Mouse (Mus musculus) intestine, embryonic 16.5 days (tissue): ENCODE data around the gene Lins1. TPM values are rescaled to one million over a fixed set of nuclear protein-coding genes. Genes with fewer than 3 reads are reported as not detected.

Source experiments
- ATAC-seq: fragments of 200-750 bp; cut with Nextera tagmentation; 2 replicates; pipeline ENCODE4 v1.8.0; 2017; ENCODE audit warnings: moderate TSS enrichment, moderate library complexity
- H3K27ac ChIP-seq: fragments of 300-500 bp; sonication (generic); 2 replicates; pipeline ENCODE4 v1.5.1; 2014; ENCODE audit warnings: mild to moderate bottlenecking, low read length
- H3K27me3 ChIP-seq: fragments of 300-500 bp; sonication (generic); replicated peaks from 2 replicates; pipeline ENCODE4 v1.6.1; 2014; ENCODE audit warnings: low read length, control low read depth, mixed read lengths; ENCODE audit not compliant: control insufficient read depth, insufficient read depth
- H3K36me3 ChIP-seq: fragments of 300-500 bp; sonication (generic); 2 replicates; pipeline ENCODE4 v1.6.1; 2014; ENCODE audit warnings: low read length, control low read depth; ENCODE audit not compliant: control insufficient read depth, insufficient read depth
- H3K4me1 ChIP-seq: fragments of 300-500 bp; sonication (generic); 2 replicates; pipeline ENCODE4 v1.6.1; 2014; ENCODE audit warnings: low read length, control low read depth, mixed read lengths; ENCODE audit not compliant: control insufficient read depth, insufficient read depth
- H3K4me2 ChIP-seq: fragments of 300-500 bp; sonication (generic); 2 replicates; pipeline ENCODE4 v1.6.1; 2014; ENCODE audit warnings: low read depth, low read length, control low read depth
- H3K4me3 ChIP-seq: fragments of 300-500 bp; sonication (generic); 2 replicates; pipeline ENCODE4 v1.5.1; 2014; ENCODE audit warnings: mild to moderate bottlenecking, low read length
- H3K9ac ChIP-seq: fragments of 300-500 bp; sonication (generic); 2 replicates; pipeline ENCODE4 v1.6.1; 2014; ENCODE audit warnings: low read depth, low read length
- H3K9me3 ChIP-seq: fragments of 300-500 bp; sonication (generic); 2 replicates; pipeline ENCODE4 v1.6.1; 2016; ENCODE audit warnings: low read length, control low read depth; ENCODE audit not compliant: control insufficient read depth
- WGBS: fragments of 180-500 bp; shearing (Covaris S2); extraction: QIAGEN DNeasy Blood & Tissue Kit; methylation state at CpG from one replicate; pipeline ENCODE4 v1.1.7; 2014; 5-methylcytosine and 5-hydroxymethylcytosine counted together
- polyA plus RNA-seq: library from polyadenylated mRNA; unstranded; fragments of >200 nt; fragmentation: Nextera tagmentation; extraction: Ambion mirVana; gene quantifications from 2 replicates; pipeline ENCODE4 v1.2.1, GENCODE M21; 2015

Lins1 gene
- polyA plus RNA-seq, 1 experiment from 2014 or later = 11.1 TPM

- no peak for ATAC-seq
- Histone ChIP-seq H3K27me3 (no peaks in the 10 kb centered on the region), H3K4me1 (no peaks in the 10 kb centered on the region), H3K4me2 (no peak overlapping the region), H3K27ac (no peak overlapping the region), H3K36me3 (peaks cover 5% of the 10 kb centered on the region; the same call in 1 of the 2 replicates), H3K9ac (no peak overlapping the region), H3K4me3 (no peak overlapping the region), H3K9me3 (no peaks in the 10 kb centered on the region)
- 87% methylated on average over 3 of the region's 3 CpGs for WGBS
Observed at GRCm38 (mm10) chr7:66704631-66705030, 14.9 kb downstream of the Lins1 start.

GRCm38 (mm10) chr7:66711166-66711565 lies 21.5 kb downstream of the Lins1 start:
- Histone ChIP-seq H3K27me3 (no peaks in the 10 kb centered on the region), H3K4me1 (no peaks in the 10 kb centered on the region), H3K9me3 (no peaks in the 10 kb centered on the region), H3K4me3 (no peak overlapping the region), H3K9ac (no peak overlapping the region), H3K36me3 (peaks cover 5% of the 10 kb centered on the region; the same call in 1 of the 2 replicates), H3K4me2 (no peak overlapping the region), H3K27ac (no peak overlapping the region)
- WGBS = 28% methylated on average over 2 of the region's 2 CpGs
- no peak for ATAC-seq

- no peak overlapping the region for H3K4me3 ChIP-seq
- H3K4me1 ChIP-seq = no peaks in the 10 kb centered on the region
- no peaks in the 10 kb centered on the region for H3K9me3 ChIP-seq
- ATAC-seq = no peak
- H3K36me3 ChIP-seq = no peaks in the 10 kb centered on the region
- no peak overlapping the region for H3K4me2 ChIP-seq
- 83% methylated on average over 4 of the region's 4 CpGs for WGBS
- no peak overlapping the region for H3K9ac ChIP-seq
- H3K27me3 ChIP-seq = no peaks in the 10 kb centered on the region
- H3K27ac ChIP-seq = no peak overlapping the region
Observed at GRCm38 (mm10) chr7:66724514-66724913, 34.8 kb downstream of the Lins1 start.

GRCm38 (mm10) chr7:66724954-66725353 lies 35.3 kb downstream of the Lins1 start:
- no peak for ATAC-seq
- Histone ChIP-seq H3K27ac (no peak overlapping the region), H3K4me2 (no peak overlapping the region), H3K4me1 (no peaks in the 10 kb centered on the region), H3K27me3 (no peaks in the 10 kb centered on the region), H3K4me3 (no peak overlapping the region), H3K36me3 (no peaks in the 10 kb centered on the region), H3K9ac (no peak overlapping the region), H3K9me3 (no peaks in the 10 kb centered on the region)
- 83% methylated on average over 6 of the region's 6 CpGs for whole genome bisulfite sequencing

GRCm38 (mm10) chr7:66728072-66728471 lies 38.4 kb downstream of the Lins1 start:
- no peaks in the 10 kb centered on the region for H3K27me3 ChIP-seq
- no peaks in the 10 kb centered on the region for H3K36me3 ChIP-seq
- ATAC-seq = no peak
- H3K4me1 ChIP-seq = no peaks in the 10 kb centered on the region
- H3K4me3 ChIP-seq = no peak overlapping the region
- 95% methylated on average over 6 of the region's 6 CpGs for WGBS
- no peak overlapping the region for H3K4me2 ChIP-seq
- no peaks in the 10 kb centered on the region for H3K9me3 ChIP-seq
- no peak overlapping the region for H3K9ac ChIP-seq
- no peak overlapping the region for H3K27ac ChIP-seq

GRCm38 (mm10) chr7:66729232-66729631 lies 39.5 kb downstream of the Lins1 start:
- 74% methylated on average over 2 of the region's 2 CpGs for WGBS
- no peak overlapping the region for H3K4me2 ChIP-seq
- H3K4me1 ChIP-seq = no peaks in the 10 kb centered on the region
- no peak overlapping the region for H3K27ac ChIP-seq
- H3K9ac ChIP-seq = no peak overlapping the region
- no peaks in the 10 kb centered on the region for H3K36me3 ChIP-seq
- no peak for ATAC-seq
- no peaks in the 10 kb centered on the region for H3K9me3 ChIP-seq
- no peak overlapping the region for H3K4me3 ChIP-seq
- H3K27me3 ChIP-seq = no peaks in the 10 kb centered on the region

- no peak overlapping the region for H3K4me2 ChIP-seq
- no peak overlapping the region for H3K9ac ChIP-seq
- H3K27ac ChIP-seq = no peak overlapping the region
- H3K36me3 ChIP-seq = no peaks in the 10 kb centered on the region
- ATAC-seq = no peak
- H3K4me1 ChIP-seq = no peaks in the 10 kb centered on the region
- WGBS = 96% methylated on average over 17 of the region's 17 CpGs
- no peaks in the 10 kb centered on the region for H3K27me3 ChIP-seq
- H3K4me3 ChIP-seq = no peak overlapping the region
- H3K9me3 ChIP-seq = no peaks in the 10 kb centered on the region
Observed at GRCm38 (mm10) chr7:66733431-66733830, 43.7 kb downstream of the Lins1 start.

- no peak overlapping the region for H3K27ac ChIP-seq
- H3K4me3 ChIP-seq = no peak overlapping the region
- no peaks in the 10 kb centered on the region for H3K36me3 ChIP-seq
- H3K27me3 ChIP-seq = no peaks in the 10 kb centered on the region
- no peak overlapping the region for H3K9ac ChIP-seq
- ATAC-seq = no peak
- WGBS = 94% methylated on average over 11 of the region's 11 CpGs
- no peak overlapping the region for H3K4me2 ChIP-seq
- no peaks in the 10 kb centered on the region for H3K4me1 ChIP-seq
- H3K9me3 ChIP-seq = no peaks in the 10 kb centered on the region
Observed at GRCm38 (mm10) chr7:66733882-66734281, 44.2 kb downstream of the Lins1 start.

GRCm38 (mm10) chr7:66734466-66734865 lies 44.8 kb downstream of the Lins1 start:
- no peaks in the 10 kb centered on the region for H3K4me1 ChIP-seq
- WGBS = 95% methylated on average over 4 of the region's 4 CpGs

GRCm38 (mm10) chr7:66734993-66735392 lies 45.3 kb downstream of the Lins1 start:
- no peak overlapping the region for H3K4me3 ChIP-seq
- H3K27ac ChIP-seq = no peak overlapping the region
- no peaks in the 10 kb centered on the region for H3K36me3 ChIP-seq
- no peak overlapping the region for H3K9ac ChIP-seq
- WGBS = 87% methylated on average over 6 of the region's 6 CpGs
- H3K4me1 ChIP-seq = no peaks in the 10 kb centered on the region
- H3K9me3 ChIP-seq = no peaks in the 10 kb centered on the region
- H3K27me3 ChIP-seq = no peaks in the 10 kb centered on the region
- no peak for ATAC-seq
- H3K4me2 ChIP-seq = no peak overlapping the region

More at GRCm38 (mm10) chr7:66734466-66734865, 44.8 kb downstream of the Lins1 start:
- no peak overlapping the region for H3K27ac ChIP-seq
- no peak for ATAC-seq
- H3K9ac ChIP-seq = no peak overlapping the region
- H3K4me3 ChIP-seq = no peak overlapping the region
- no peaks in the 10 kb centered on the region for H3K27me3 ChIP-seq
- no peaks in the 10 kb centered on the region for H3K9me3 ChIP-seq
- H3K36me3 ChIP-seq = no peaks in the 10 kb centered on the region
- H3K4me2 ChIP-seq = no peak overlapping the region
